Mouse (Mus musculus) heart, postnatal 0 days (tissue): Measurements from ENCODE around the gene Tulp4.

Source experiments
- CTCF ChIP-seq: IDR thresholded peaks from 2 replicates; pipeline ENCODE4 v1.5.1; 2016; ENCODE audit warnings: antibody characterized with exemption, control low read depth, low read depth
- EP300 ChIP-seq: IDR thresholded peaks from 2 replicates; pipeline ENCODE4 v1.6.1; 2016; ENCODE audit warnings: antibody characterized with exemption, low read depth

DNA sequence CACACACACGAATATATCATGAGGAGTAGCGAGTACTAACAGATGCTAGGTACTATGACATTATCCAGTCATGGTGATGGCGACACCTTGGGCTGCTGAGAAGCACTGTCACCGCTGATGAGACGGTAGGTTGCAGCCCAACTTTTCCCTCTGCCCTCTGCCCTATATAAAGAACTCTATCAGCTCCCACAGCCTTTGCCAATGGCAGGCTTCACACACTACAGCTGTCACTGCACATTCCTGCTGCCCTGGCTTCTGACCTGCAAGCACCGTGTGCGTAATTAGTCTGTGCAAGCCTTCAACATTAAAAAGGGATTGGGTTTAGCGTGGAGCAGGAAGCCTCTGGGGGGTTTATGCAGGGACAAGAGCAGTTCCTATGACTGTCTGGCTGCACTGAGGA lies 43.4 kb upstream of the Tulp4 start:
- TF ChIP-seq CTCF (no peak), EP300 (peak; percentile 31; the same call in 1 of the 2 replicates)
